Mouse (Mus musculus) lung, embryonic 14.5 days (tissue): ENCODE measurements around the gene Ncoa1. TPM values are rescaled to one million over a fixed set of nuclear protein-coding genes. Genes with fewer than 3 reads are reported as not detected.

Experiments
- ATAC-seq: fragments of 200-750 bp; cut with Nextera tagmentation; 2 replicates; pipeline ENCODE4 v1.8.0; 2017; ENCODE audit warnings: mild to moderate bottlenecking, moderate TSS enrichment, moderate library complexity; ENCODE audit not compliant: insufficient read depth
- DNase-seq: peaks from one replicate; pipeline ENCODE4 v3.0.0-alpha.2; 2015
- H3K27ac ChIP-seq: fragments of 300-500 bp; sonication (generic); 2 replicates; pipeline ENCODE4 v1.5.1; 2014; ENCODE audit warnings: low read depth, mild to moderate bottlenecking, moderate library complexity
- H3K27me3 ChIP-seq: fragments of 300-500 bp; sonication (generic); 2 replicates; pipeline ENCODE4 v1.6.1; 2014; ENCODE audit warnings: low read length, control low read depth; ENCODE audit not compliant: insufficient read depth
- H3K36me3 ChIP-seq: fragments of 300-500 bp; sonication (generic); 2 replicates; pipeline ENCODE4 v1.6.1; 2014; ENCODE audit warnings: control low read depth; ENCODE audit not compliant: insufficient read depth
- H3K4me1 ChIP-seq: fragments of 300-500 bp; sonication (generic); 2 replicates; pipeline ENCODE4 v1.6.1; 2014; ENCODE audit warnings: antibody characterized with exemption, control low read depth; ENCODE audit not compliant: insufficient read depth
- H3K4me2 ChIP-seq: fragments of 300-500 bp; sonication (generic); 2 replicates; pipeline ENCODE4 v1.6.1; 2014; ENCODE audit warnings: mild to moderate bottlenecking
- H3K4me3 ChIP-seq: fragments of 300-500 bp; sonication (generic); 2 replicates; pipeline ENCODE4 v1.5.1; 2014; ENCODE audit warnings: low read depth, low read length
- H3K9ac ChIP-seq: fragments of 300-500 bp; sonication (generic); 2 replicates; pipeline ENCODE4 v1.6.1; 2014
- H3K9me3 ChIP-seq: fragments of 300-500 bp; sonication (generic); 2 replicates; pipeline ENCODE4 v1.6.1; 2016; ENCODE audit warnings: low read depth, low read length, control low read depth
- CTCF ChIP-seq: IDR thresholded peaks from 2 replicates; pipeline ENCODE4 v1.5.1; 2016; ENCODE audit warnings: antibody characterized with exemption, low read depth
- WGBS: fragments of 180-500 bp; shearing (Covaris S2); extraction: QIAGEN DNeasy Blood & Tissue Kit; methylation state at CpG from one replicate; pipeline ENCODE4 v1.1.7; 2014; 5-methylcytosine and 5-hydroxymethylcytosine counted together
- polyA plus RNA-seq: library from polyadenylated mRNA; unstranded; fragments of >200 nt; fragmentation: Nextera tagmentation; extraction: Ambion mirVana; gene quantifications from 2 replicates; pipeline ENCODE4 v1.2.1, GENCODE M21; 2014

The Ncoa1 gene
- polyA plus RNA-seq, 1 experiment from 2014 or later: 13.1 TPM

GRCm38 (mm10) chr12:4488411-4488810, 11.4 kb upstream of the Ncoa1 start:
- no peak overlapping the region for H3K4me3 ChIP-seq
- H3K27ac ChIP-seq: no peak overlapping the region
- no peak for ATAC-seq
- no peaks in the 10 kb centered on the region for H3K36me3 ChIP-seq
- no peak for TF ChIP-seq CTCF
- H3K27me3 ChIP-seq: no peaks in the 10 kb centered on the region
- no peaks in the 10 kb centered on the region for H3K9me3 ChIP-seq
- no peak overlapping the region for H3K4me2 ChIP-seq
- peak; percentile 58 for DNase-seq
- no peaks in the 10 kb centered on the region for H3K4me1 ChIP-seq
- WGBS: 56% methylated on average over 6 of the region's 6 CpGs
- H3K9ac ChIP-seq: no peak overlapping the region

- Histone ChIP-seq H3K9me3 (no peaks in the 10 kb centered on the region), H3K4me2 (no peak overlapping the region), H3K4me3 (no peak overlapping the region), H3K36me3 (no peaks in the 10 kb centered on the region), H3K27me3 (no peaks in the 10 kb centered on the region), H3K9ac (no peak overlapping the region), H3K27ac (no peak overlapping the region), H3K4me1 (no peaks in the 10 kb centered on the region)
- ATAC-seq: no peak
- no peak for TF ChIP-seq CTCF
- DNase-seq: no peak
- WGBS: 75% methylated on average over 4 of the region's 4 CpGs
Measured at GRCm38 (mm10) chr12:4483386-4483785, 6.4 kb upstream of the Ncoa1 start.

- Histone ChIP-seq H3K4me1 (no peaks in the 10 kb centered on the region), H3K27me3 (no peaks in the 10 kb centered on the region), H3K9me3 (no peaks in the 10 kb centered on the region), H3K27ac (no peak overlapping the region), H3K9ac (no peak overlapping the region), H3K36me3 (no peaks in the 10 kb centered on the region), H3K4me2 (no peak overlapping the region), H3K4me3 (no peak overlapping the region)
- no peak for DNase-seq
- WGBS: 52% methylated on average over 5 of the region's 5 CpGs
- TF ChIP-seq CTCF: no peak
- no peak for ATAC-seq
Measured at GRCm38 (mm10) chr12:4481687-4482086, 4.7 kb upstream of the Ncoa1 start.

- Histone ChIP-seq H3K4me3 (no peak overlapping the region), H3K36me3 (no peaks in the 10 kb centered on the region), H3K4me1 (0 out of 2 replicates have a peak, but pooled peaks cover 5% of the 10 kb centered on the region), H3K9ac (no peak overlapping the region), H3K27me3 (no peaks in the 10 kb centered on the region; the same call in 1 of the 2 replicates), H3K9me3 (no peaks in the 10 kb centered on the region), H3K4me2 (no peak overlapping the region), H3K27ac (no peak overlapping the region)
- 76% methylated on average over 4 of the region's 4 CpGs for WGBS
- ATAC-seq: no peak
- no peak for TF ChIP-seq CTCF
- DNase-seq: no peak
Measured at GRCm38 (mm10) chr12:4480250-4480649, 3.3 kb upstream of the Ncoa1 start.

GRCm38 (mm10) chr12:4479171-4479881, 2.3 kb upstream of the Ncoa1 start:
- 66% methylated on average over 3 of the region's 3 CpGs for WGBS
- Histone ChIP-seq H3K4me2 (no peak overlapping the region), H3K27ac (no peak overlapping the region), H3K9ac (no peak overlapping the region), H3K36me3 (no peaks in the 10 kb centered on the region), H3K27me3 (no peaks in the 10 kb centered on the region; the same call in 1 of the 2 replicates), H3K4me1 (0 out of 2 replicates have a peak, but pooled peaks cover 5% of the 10 kb centered on the region), H3K4me3 (no peak overlapping the region), H3K9me3 (no peaks in the 10 kb centered on the region)
- no peak for TF ChIP-seq CTCF
- DNase-seq (no peak), ATAC-seq (no peak)

GRCm38 (mm10) chr12:4477941-4478795, 1.2 kb upstream of the Ncoa1 start:
- no peak overlapping the region for H3K9ac ChIP-seq
- H3K4me2 ChIP-seq: peak overlapping the region; percentile 77
- no peaks in the 10 kb centered on the region for H3K36me3 ChIP-seq
- no peak overlapping the region for H3K4me3 ChIP-seq
- TF ChIP-seq CTCF: no peak
- H3K9me3 ChIP-seq: no peaks in the 10 kb centered on the region
- H3K27ac ChIP-seq: no peak overlapping the region
- ATAC-seq (no peak), DNase-seq (no peak)
- 0 out of 2 replicates have a peak, but pooled peaks cover 5% of the 10 kb centered on the region for H3K4me1 ChIP-seq
- WGBS: 72% methylated on average over 6 of the region's 6 CpGs
- peaks cover 3% of the 10 kb centered on the region; the same call in 1 of the 2 replicates for H3K27me3 ChIP-seq

- TF ChIP-seq CTCF: no peak
- DNase-seq: peak; percentile 71
- Histone ChIP-seq H3K36me3 (no peaks in the 10 kb centered on the region), H3K4me1 (0 out of 2 replicates have a peak, but pooled peaks cover 5% of the 10 kb centered on the region), H3K9me3 (no peaks in the 10 kb centered on the region), H3K27me3 (peaks cover 3% of the 10 kb centered on the region; the same call in 1 of the 2 replicates), H3K4me2 (peak overlapping the region; percentile 77), H3K27ac (peak overlapping the region; percentile 93), H3K9ac (peak overlapping the region; percentile 83), H3K4me3 (peak overlapping the region; percentile 83)
- ATAC-seq: peak; percentile 75
- WGBS: under 1% methylated on average over 49 of the region's 73 CpGs
Measured at GRCm38 (mm10) chr12:4476291-4476831, 621 bp downstream of the Ncoa1 start.
